Mouse (Mus musculus): ENCODE results near the gene 1810062G17Rik. TPM values are rescaled to one million over a fixed set of nuclear protein-coding genes. Genes with fewer than 3 reads are reported as not detected.
A peak's percentile ranks its signal among the peaks of the same experiment; 100 is the strongest.

The 1810062G17Rik gene
- 1.7 and 1.9 TPM in 2 replicates for polyA plus RNA-seq (2014; fragmentation: Nextera tagmentation; extraction: Ambion mirVana)

GRCm38 (mm10) chr3:36475532-36476087, at the start of gene 1810062G17Rik, which contains the start of gene Anxa5:
Gene 1810062G17Rik, plus strand, starts transcription at chr3:36475937.
Gene Anxa5, minus strand, starts transcription at chr3:36475894.
- peak within 1 kb of the TSS; percentile 77 for H3K9ac ChIP-seq (ENCODE audit: low read length)
- under 1% methylated on average over 32 of the region's 32 CpGs for WGBS
- peak within 1 kb of the TSS; percentile 70 for H3K4me3 ChIP-seq (ENCODE audit: low read depth, low read length)
- H3K4me1 ChIP-seq (replicated peaks; ENCODE audit: control insufficient read depth, insufficient read depth, low read length) = peaks cover 9% of the 10 kb centered on the region
- peak within 1 kb of the TSS; percentile 79 for H3K4me2 ChIP-seq (ENCODE audit: low read length)
- peak within 1 kb of the TSS; percentile 81 for H3K27ac ChIP-seq (ENCODE audit: low read depth)
- H3K9me3 ChIP-seq (ENCODE audit: control insufficient read depth, low read length) = no peaks in the 10 kb centered on the region
- no peaks in the 10 kb centered on the region for H3K27me3 ChIP-seq (replicated peaks; ENCODE audit: control insufficient read depth, insufficient read depth, low read length)
- DNase-seq (ENCODE audit: low spot score) = peak; percentile 96
- ATAC-seq (replicated peaks; ENCODE audit: low FRiP score, low TSS enrichment, low read depth) = peak; percentile 99
- no peaks in the 10 kb centered on the region for H3K36me3 ChIP-seq (ENCODE audit: control insufficient read depth, insufficient read depth, low read length)

- Histone ChIP-seq H3K27me3 (replicated peaks; ENCODE audit: control insufficient read depth, insufficient read depth, low read length) (no peaks in the 10 kb centered on the region), H3K27ac (ENCODE audit: low read depth) (no peak overlapping the region), H3K4me2 (ENCODE audit: low read length) (no peak overlapping the region), H3K4me1 (replicated peaks; ENCODE audit: control insufficient read depth, insufficient read depth, low read length) (no peaks in the 10 kb centered on the region), H3K9me3 (ENCODE audit: control insufficient read depth, low read length) (no peaks in the 10 kb centered on the region), H3K9ac (ENCODE audit: low read length) (no peak overlapping the region), H3K36me3 (ENCODE audit: control insufficient read depth, insufficient read depth, low read length) (no peaks in the 10 kb centered on the region), H3K4me3 (ENCODE audit: low read depth, low read length) (no peak overlapping the region)
- DNase-seq (ENCODE audit: low spot score) = no peak
- 91% methylated on average over 8 of the region's 8 CpGs for WGBS
- no peak for ATAC-seq (replicated peaks; ENCODE audit: low FRiP score, low TSS enrichment, low read depth)
Observed at GRCm38 (mm10) chr3:36427386-36427785, 48.4 kb upstream of the 1810062G17Rik start.

DNA sequence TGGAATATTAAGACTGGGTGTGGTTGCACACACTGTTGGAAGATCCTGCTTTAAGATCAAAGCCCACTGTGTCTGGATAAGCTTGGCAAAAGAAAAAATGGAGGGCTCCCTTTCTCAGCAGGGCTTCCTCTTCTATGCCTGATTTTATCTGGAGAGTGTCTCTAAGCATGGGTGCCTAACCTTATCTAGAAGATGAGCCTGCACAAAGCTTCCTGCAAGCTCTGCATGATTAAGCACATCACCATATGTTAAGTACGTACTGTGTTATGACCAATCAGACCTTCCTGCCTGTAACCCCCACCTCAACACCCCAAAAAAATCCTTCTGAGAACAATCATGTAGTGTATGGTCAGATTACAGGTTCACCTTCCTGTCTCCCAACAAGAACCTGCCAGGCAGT, 45.4 kb upstream of the 1810062G17Rik start:
- Histone ChIP-seq H3K27ac (ENCODE audit: low read depth) (no peak overlapping the region), H3K9me3 (ENCODE audit: control insufficient read depth, low read length) (no peaks in the 10 kb centered on the region), H3K9ac (ENCODE audit: low read length) (no peak overlapping the region), H3K27me3 (replicated peaks; ENCODE audit: control insufficient read depth, insufficient read depth, low read length) (no peaks in the 10 kb centered on the region), H3K36me3 (ENCODE audit: control insufficient read depth, insufficient read depth, low read length) (no peaks in the 10 kb centered on the region), H3K4me2 (ENCODE audit: low read length) (no peak overlapping the region), H3K4me3 (ENCODE audit: low read depth, low read length) (no peak overlapping the region), H3K4me1 (replicated peaks; ENCODE audit: control insufficient read depth, insufficient read depth, low read length) (no peaks in the 10 kb centered on the region)
- 100% methylated on average over 1 of the region's 1 CpGs for WGBS
- DNase-seq (ENCODE audit: low spot score) = no peak
- ATAC-seq (replicated peaks; ENCODE audit: low FRiP score, low TSS enrichment, low read depth) = no peak

DNA sequence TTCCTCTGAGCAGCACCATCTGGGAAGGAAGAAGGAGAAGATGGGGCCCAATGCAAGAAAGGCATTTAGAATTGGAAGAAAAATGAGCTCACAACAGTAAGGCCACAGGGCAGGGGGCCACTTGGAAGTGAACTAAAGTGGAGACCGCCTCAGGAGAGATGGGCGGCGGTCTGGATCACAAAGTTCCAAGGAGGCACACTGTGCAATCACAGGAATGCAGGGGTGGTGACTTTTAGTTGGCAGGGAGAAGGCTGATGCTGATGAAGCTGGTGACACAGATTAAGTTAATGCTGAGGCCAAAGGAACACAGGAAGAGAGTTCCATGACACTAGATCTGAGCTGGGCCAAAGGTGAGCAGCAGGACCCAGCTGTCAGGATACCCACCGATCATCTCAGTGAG, 35.5 kb upstream of the 1810062G17Rik start:
- Histone ChIP-seq H3K4me1 (replicated peaks; ENCODE audit: control insufficient read depth, insufficient read depth, low read length) (no peaks in the 10 kb centered on the region), H3K4me2 (ENCODE audit: low read length) (no peak overlapping the region), H3K36me3 (ENCODE audit: control insufficient read depth, insufficient read depth, low read length) (no peaks in the 10 kb centered on the region), H3K9ac (ENCODE audit: low read length) (no peak overlapping the region), H3K4me3 (ENCODE audit: low read depth, low read length) (no peak overlapping the region), H3K27me3 (replicated peaks; ENCODE audit: control insufficient read depth, insufficient read depth, low read length) (no peaks in the 10 kb centered on the region), H3K9me3 (ENCODE audit: control insufficient read depth, low read length) (no peaks in the 10 kb centered on the region), H3K27ac (ENCODE audit: low read depth) (no peak overlapping the region)
- DNase-seq (ENCODE audit: low spot score) (no peak), ATAC-seq (replicated peaks; ENCODE audit: low FRiP score, low TSS enrichment, low read depth) (no peak)
- 76% methylated on average over 4 of the region's 4 CpGs for WGBS

- Histone ChIP-seq H3K4me3 (ENCODE audit: low read depth, low read length) (no peak overlapping the region), H3K9ac (ENCODE audit: low read length) (no peak overlapping the region), H3K4me2 (ENCODE audit: low read length) (no peak overlapping the region), H3K4me1 (replicated peaks; ENCODE audit: control insufficient read depth, insufficient read depth, low read length) (no peaks in the 10 kb centered on the region), H3K9me3 (ENCODE audit: control insufficient read depth, low read length) (no peaks in the 10 kb centered on the region), H3K27me3 (replicated peaks; ENCODE audit: control insufficient read depth, insufficient read depth, low read length) (no peaks in the 10 kb centered on the region), H3K36me3 (ENCODE audit: control insufficient read depth, insufficient read depth, low read length) (peaks cover 5% of the 10 kb centered on the region; the same call in 1 of the 2 replicates), H3K27ac (ENCODE audit: low read depth) (no peak overlapping the region)
- WGBS = 0% methylated on average over 2 of the region's 2 CpGs
- ATAC-seq (replicated peaks; ENCODE audit: low FRiP score, low TSS enrichment, low read depth) = peak; percentile 51; the same call in 1 of the 2 replicates
- DNase-seq (ENCODE audit: low spot score) = peak; percentile 70
Observed at GRCm38 (mm10) chr3:36442426-36442825, 33.3 kb upstream of the 1810062G17Rik start.

- H3K9me3 ChIP-seq (ENCODE audit: control insufficient read depth, low read length) = no peaks in the 10 kb centered on the region
- ATAC-seq (replicated peaks; ENCODE audit: low FRiP score, low TSS enrichment, low read depth) (no peak), DNase-seq (ENCODE audit: low spot score) (no peak)
- H3K27me3 ChIP-seq (replicated peaks; ENCODE audit: control insufficient read depth, insufficient read depth, low read length) = no peaks in the 10 kb centered on the region
- H3K4me2 ChIP-seq (ENCODE audit: low read length) = no peak overlapping the region
- H3K27ac ChIP-seq (ENCODE audit: low read depth) = no peak overlapping the region
- H3K4me3 ChIP-seq (ENCODE audit: low read depth, low read length) = no peak overlapping the region
- 94% methylated on average over 3 of the region's 3 CpGs for WGBS
- H3K9ac ChIP-seq (ENCODE audit: low read length) = no peak overlapping the region
- H3K4me1 ChIP-seq (replicated peaks; ENCODE audit: control insufficient read depth, insufficient read depth, low read length) = no peaks in the 10 kb centered on the region
- peaks cover 35% of the 10 kb centered on the region for H3K36me3 ChIP-seq (ENCODE audit: control insufficient read depth, insufficient read depth, low read length)
Observed at GRCm38 (mm10) chr3:36446041-36446440, 29.7 kb upstream of the 1810062G17Rik start.

- Histone ChIP-seq H3K9me3 (ENCODE audit: control insufficient read depth, low read length) (no peaks in the 10 kb centered on the region), H3K4me1 (replicated peaks; ENCODE audit: control insufficient read depth, insufficient read depth, low read length) (no peaks in the 10 kb centered on the region), H3K4me3 (ENCODE audit: low read depth, low read length) (no peak overlapping the region), H3K9ac (ENCODE audit: low read length) (no peak overlapping the region), H3K4me2 (ENCODE audit: low read length) (no peak overlapping the region), H3K27me3 (replicated peaks; ENCODE audit: control insufficient read depth, insufficient read depth, low read length) (no peaks in the 10 kb centered on the region), H3K36me3 (ENCODE audit: control insufficient read depth, insufficient read depth, low read length) (peaks cover 40% of the 10 kb centered on the region), H3K27ac (ENCODE audit: low read depth) (no peak overlapping the region)
- no peak for DNase-seq (ENCODE audit: low spot score)
- ATAC-seq (replicated peaks; ENCODE audit: low FRiP score, low TSS enrichment, low read depth) = no peak
- WGBS = 69% methylated on average over 5 of the region's 5 CpGs
Observed at GRCm38 (mm10) chr3:36446506-36446905, 29.2 kb upstream of the 1810062G17Rik start.

GRCm38 (mm10) chr3:36446918-36447317, 28.8 kb upstream of the 1810062G17Rik start:
- no peak overlapping the region for H3K4me2 ChIP-seq (ENCODE audit: low read length)
- H3K9me3 ChIP-seq (ENCODE audit: control insufficient read depth, low read length) = no peaks in the 10 kb centered on the region
- ATAC-seq (replicated peaks; ENCODE audit: low FRiP score, low TSS enrichment, low read depth) = no peak
- WGBS = 64% methylated on average over 6 of the region's 6 CpGs
- no peak overlapping the region for H3K27ac ChIP-seq (ENCODE audit: low read depth)
- DNase-seq (ENCODE audit: low spot score) = no peak
- peaks cover 42% of the 10 kb centered on the region for H3K36me3 ChIP-seq (ENCODE audit: control insufficient read depth, insufficient read depth, low read length)
- no peak overlapping the region for H3K9ac ChIP-seq (ENCODE audit: low read length)
- H3K4me1 ChIP-seq (replicated peaks; ENCODE audit: control insufficient read depth, insufficient read depth, low read length) = no peaks in the 10 kb centered on the region
- H3K4me3 ChIP-seq (ENCODE audit: low read depth, low read length) = no peak overlapping the region
- no peaks in the 10 kb centered on the region for H3K27me3 ChIP-seq (replicated peaks; ENCODE audit: control insufficient read depth, insufficient read depth, low read length)
